Mouse (Mus musculus) heart, postnatal 0 days (tissue): Measurements from ENCODE around the gene Pigb. TPM values are rescaled to one million over a fixed set of nuclear protein-coding genes. Genes with fewer than 3 reads are reported as not detected.
A peak's percentile ranks its signal among the peaks of the same experiment; 100 is the strongest.

Source experiments
- ATAC-seq: fragments of 200-750 bp; cut with Nextera tagmentation; 2 replicates; pipeline ENCODE4 v1.8.0; 2017; ENCODE audit warnings: low read depth, moderate number of reproducible peaks, moderate library complexity; ENCODE audit not compliant: insufficient read depth
- DNase-seq: peaks from one replicate; pipeline ENCODE4 v3.0.0-alpha.2; 2016; ENCODE audit warnings: low spot score
- H3K27ac ChIP-seq: fragments of 300-500 bp; sonication (generic); 2 replicates; pipeline ENCODE4 v1.5.1; 2014; ENCODE audit warnings: low read depth, mild to moderate bottlenecking
- H3K27me3 ChIP-seq: fragments of 300-500 bp; sonication (generic); 2 replicates; pipeline ENCODE4 v1.6.1; 2014; ENCODE audit warnings: low read length, mixed read lengths; ENCODE audit not compliant: control insufficient read depth, insufficient read depth
- H3K36me3 ChIP-seq: fragments of 300-500 bp; sonication (generic); replicated peaks from 2 replicates; pipeline ENCODE4 v1.6.1; 2014; ENCODE audit warnings: low read length, mixed read lengths; ENCODE audit not compliant: control insufficient read depth, insufficient read depth
- H3K4me1 ChIP-seq: fragments of 300-500 bp; sonication (generic); 2 replicates; pipeline ENCODE4 v1.6.1; 2014; ENCODE audit warnings: antibody characterized with exemption; ENCODE audit not compliant: control insufficient read depth, insufficient read depth
- H3K4me2 ChIP-seq: fragments of 300-500 bp; sonication (generic); 2 replicates; pipeline ENCODE4 v1.6.1; 2014; ENCODE audit warnings: low read depth, mild to moderate bottlenecking, low read length, moderate library complexity
- H3K4me3 ChIP-seq: fragments of 300-500 bp; sonication (generic); 2 replicates; pipeline ENCODE4 v1.5.1; 2014; ENCODE audit warnings: low read depth, low read length
- H3K9ac ChIP-seq: fragments of 300-500 bp; sonication (generic); replicated peaks from 2 replicates; pipeline ENCODE4 v1.6.1; 2014; ENCODE audit warnings: low read depth, low read length, mixed read lengths
- H3K9me3 ChIP-seq: fragments of 300-500 bp; sonication (generic); replicated peaks from 2 replicates; pipeline ENCODE4 v1.6.1; 2016; ENCODE audit warnings: low read length; ENCODE audit not compliant: control insufficient read depth
- CTCF ChIP-seq: IDR thresholded peaks from 2 replicates; pipeline ENCODE4 v1.5.1; 2016; ENCODE audit warnings: antibody characterized with exemption, control low read depth, low read depth
- EP300 ChIP-seq: IDR thresholded peaks from 2 replicates; pipeline ENCODE4 v1.6.1; 2016; ENCODE audit warnings: antibody characterized with exemption, low read depth
- WGBS: fragments of 180-500 bp; shearing (Covaris S2); extraction: QIAGEN DNeasy Blood & Tissue Kit; methylation state at CpG from one replicate; pipeline ENCODE4 v1.1.7; 2014; 5-methylcytosine and 5-hydroxymethylcytosine counted together
- polyA plus RNA-seq: library from polyadenylated mRNA; unstranded; fragments of >200 nt; fragmentation: Nextera tagmentation; extraction: Ambion mirVana; gene quantifications from 2 replicates; pipeline ENCODE4 v1.2.1, GENCODE M21; 2015
- total RNA-seq: library from RNA; depleted of rRNA; stranded (reverse); fragments of >200 nt; gene quantifications from 2 replicates; pipeline ENCODE4 v1.2.3, GENCODE M21; 2014; ENCODE audit warnings: low replicate concordance

Pigb gene
- total and polyA plus RNA-seq, 2 experiments from 2014 or later, result 2.5 to 3.0 TPM

GRCm38 (mm10) chr9:73059224-73059623 is 19.0 kb upstream of the Pigb start:
- H3K27ac ChIP-seq, result no peak overlapping the region
- no peaks in the 10 kb centered on the region for H3K36me3 ChIP-seq
- no peaks in the 10 kb centered on the region; the same call in 1 of the 2 replicates for H3K4me1 ChIP-seq
- H3K9me3 ChIP-seq, result no peaks in the 10 kb centered on the region
- no peaks in the 10 kb centered on the region for H3K27me3 ChIP-seq
- H3K9ac ChIP-seq, result no peak overlapping the region
- no peak for ATAC-seq
- 80% methylated on average over 4 of the region's 4 CpGs for WGBS
- TF ChIP-seq EP300 (no peak), CTCF (no peak)
- no peak overlapping the region for H3K4me2 ChIP-seq
- no peak for DNase-seq
- no peak overlapping the region for H3K4me3 ChIP-seq

GRCm38 (mm10) chr9:73055441-73055911 is 15.3 kb upstream of the Pigb start:
- Histone ChIP-seq H3K4me1 (no peaks in the 10 kb centered on the region; the same call in 1 of the 2 replicates), H3K27me3 (no peaks in the 10 kb centered on the region), H3K4me3 (no peak overlapping the region), H3K36me3 (no peaks in the 10 kb centered on the region), H3K9me3 (no peaks in the 10 kb centered on the region), H3K9ac (no peak overlapping the region), H3K4me2 (no peak overlapping the region), H3K27ac (no peak overlapping the region)
- ATAC-seq, result no peak; the same call in 1 of the 2 replicates
- DNase-seq, result no peak
- TF ChIP-seq CTCF (no peak), EP300 (peak; percentile 53; the same call in 1 of the 2 replicates)
- WGBS, result 57% methylated on average over 10 of the region's 10 CpGs

- DNase-seq (no peak), ATAC-seq (no peak)
- no peaks in the 10 kb centered on the region for H3K36me3 ChIP-seq
- H3K27me3 ChIP-seq, result no peaks in the 10 kb centered on the region
- H3K27ac ChIP-seq, result no peak overlapping the region
- no peak overlapping the region for H3K4me2 ChIP-seq
- WGBS, result 59% methylated on average over 8 of the region's 8 CpGs
- TF ChIP-seq CTCF, result no peak
- TF ChIP-seq EP300, result no peak
- no peak overlapping the region for H3K4me3 ChIP-seq
- no peak overlapping the region for H3K9ac ChIP-seq
- no peaks in the 10 kb centered on the region; the same call in 1 of the 2 replicates for H3K4me1 ChIP-seq
- H3K9me3 ChIP-seq, result no peaks in the 10 kb centered on the region
Observed at GRCm38 (mm10) chr9:73050606-73051005, 10.4 kb upstream of the Pigb start.

GRCm38 (mm10) chr9:73049833-73050232 is 9.7 kb upstream of the Pigb start:
- no peaks in the 10 kb centered on the region for H3K36me3 ChIP-seq
- ATAC-seq, result no peak
- H3K9me3 ChIP-seq, result no peaks in the 10 kb centered on the region
- no peaks in the 10 kb centered on the region for H3K27me3 ChIP-seq
- H3K4me2 ChIP-seq, result no peak overlapping the region
- H3K4me1 ChIP-seq, result no peaks in the 10 kb centered on the region
- no peak overlapping the region for H3K4me3 ChIP-seq
- no peak overlapping the region for H3K9ac ChIP-seq
- WGBS, result 52% methylated on average over 5 of the region's 5 CpGs
- no peak for DNase-seq
- TF ChIP-seq EP300, result no peak
- TF ChIP-seq CTCF, result no peak
- no peak overlapping the region for H3K27ac ChIP-seq

GRCm38 (mm10) chr9:73048927-73049326 is 8.7 kb upstream of the Pigb start:
- H3K27me3 ChIP-seq, result no peaks in the 10 kb centered on the region
- H3K27ac ChIP-seq, result no peak overlapping the region
- WGBS, result 22% methylated on average over 4 of the region's 4 CpGs
- H3K9ac ChIP-seq, result no peak overlapping the region
- no peak overlapping the region for H3K4me2 ChIP-seq
- H3K4me3 ChIP-seq, result no peak overlapping the region
- no peaks in the 10 kb centered on the region for H3K9me3 ChIP-seq
- TF ChIP-seq CTCF (no peak), EP300 (no peak)
- H3K4me1 ChIP-seq, result peaks cover 5% of the 10 kb centered on the region; the same call in 1 of the 2 replicates
- no peaks in the 10 kb centered on the region for H3K36me3 ChIP-seq
- ATAC-seq, result no peak
- no peak for DNase-seq

- no peak for ATAC-seq
- TF ChIP-seq EP300, result no peak
- no peak for TF ChIP-seq CTCF
Observed at GRCm38 (mm10) chr9:73047906-73048305, 7.7 kb upstream of the Pigb start.

More at GRCm38 (mm10) chr9:73047906-73048305, 7.7 kb upstream of the Pigb start:
- Histone ChIP-seq H3K36me3 (no peaks in the 10 kb centered on the region), H3K4me1 (peaks cover 5% of the 10 kb centered on the region; the same call in 1 of the 2 replicates), H3K9me3 (no peaks in the 10 kb centered on the region), H3K4me2 (no peak overlapping the region), H3K4me3 (no peak overlapping the region), H3K9ac (no peak overlapping the region), H3K27ac (no peak overlapping the region), H3K27me3 (no peaks in the 10 kb centered on the region)
- no peak for DNase-seq
- 72% methylated on average over 2 of the region's 2 CpGs for WGBS
